Mouse (Mus musculus) myocyte (in vitro differentiated cells): ENCODE results near the gene Lrit2. TPM values are rescaled to one million over a fixed set of nuclear protein-coding genes. Genes with fewer than 3 reads are reported as not detected.

Experiments used
- H3K27me3 ChIP-seq: one replicate; pipeline ENCODE4 v1.6.1; 2011; ENCODE audit not compliant: control insufficient read depth, insufficient read depth, insufficient read length
- H3K36me3 ChIP-seq: one replicate; pipeline ENCODE4 v1.6.1; 2011; ENCODE audit not compliant: control insufficient read depth, insufficient read depth
- H3K4me2 ChIP-seq: one replicate; pipeline ENCODE4 v1.6.1; 2011; ENCODE audit warnings: low read depth, control low read depth
- H3K4me3 ChIP-seq: one replicate; pipeline ENCODE4 v1.5.1; 2011; ENCODE audit warnings: mild to moderate bottlenecking, control low read depth, moderate library complexity
- H3K79me2 ChIP-seq: one replicate; pipeline ENCODE4 v1.6.1; 2011; ENCODE audit not compliant: control insufficient read depth, insufficient read depth
- H3ac ChIP-seq: one replicate; pipeline ENCODE4 v1.6.1; 2011; ENCODE audit not compliant: control insufficient read depth, insufficient read length
- CEBPB ChIP-seq: IDR thresholded peaks from 2 replicates; pipeline ENCODE4 v1.6.1; 2011; ENCODE audit warnings: mild to moderate bottlenecking, moderate library complexity; ENCODE audit not compliant: poor library complexity, insufficient read depth, severe bottlenecking
- E2F4 ChIP-seq: IDR thresholded peaks from one replicate; pipeline ENCODE4 v1.6.1; 2011; ENCODE audit warnings: mild to moderate bottlenecking, control low read depth, moderate library complexity; ENCODE audit not compliant: insufficient read depth
- MAX ChIP-seq: IDR thresholded peaks from one replicate; pipeline ENCODE4 v1.6.1; 2011; ENCODE audit warnings: low read depth, mild to moderate bottlenecking, control low read depth
- MYOD1 ChIP-seq, 3 experiments: IDR thresholded peaks; one replicate each; pipeline ENCODE4 v1.6.1; 2011; ENCODE audit warnings: control low read depth in 2 of 3, low read depth in 2 of 3, mild to moderate bottlenecking in 2 of 3, moderate library complexity in 1 of 3; ENCODE audit not compliant: insufficient read length in 2 of 3, control insufficient read depth in 1 of 3
- MYOG ChIP-seq, 3 experiments: IDR thresholded peaks; one replicate each; pipeline ENCODE4 v1.6.1; 2011; ENCODE audit warnings: control low read depth in 2 of 3, low read depth in 2 of 3, mild to moderate bottlenecking in 2 of 3; ENCODE audit not compliant: insufficient read length in 2 of 3, control insufficient read depth in 1 of 3, insufficient read depth in 1 of 3
- POLR2A ChIP-seq: IDR thresholded peaks from one replicate; pipeline ENCODE4 v1.6.1; 2011; ENCODE audit warnings: low read depth, mild to moderate bottlenecking, control low read depth, moderate library complexity; ENCODE audit not compliant: insufficient read length
- POLR2AphosphoS2 ChIP-seq: IDR thresholded peaks from one replicate; pipeline ENCODE4 v1.6.1; 2011; ENCODE audit warnings: low read depth, control low read depth; ENCODE audit not compliant: insufficient read length
- REST ChIP-seq: IDR thresholded peaks from one replicate; pipeline ENCODE4 v1.6.1; 2011; ENCODE audit warnings: mild to moderate bottlenecking, control low read depth, moderate library complexity; ENCODE audit not compliant: insufficient read depth, insufficient read length
- SRF ChIP-seq: IDR thresholded peaks from one replicate; pipeline ENCODE4 v1.6.1; 2011; ENCODE audit warnings: low read depth; ENCODE audit not compliant: control insufficient read depth, insufficient read length
- TCF12 ChIP-seq: IDR thresholded peaks from one replicate; pipeline ENCODE4 v1.6.1; 2011; ENCODE audit warnings: mild to moderate bottlenecking, control low read depth; ENCODE audit not compliant: poor library complexity, insufficient read depth, severe bottlenecking
- TCF3 ChIP-seq: IDR thresholded peaks from one replicate; pipeline ENCODE4 v1.6.1; 2011; ENCODE audit warnings: low read depth, control low read depth; ENCODE audit not compliant: insufficient read length
- USF1 ChIP-seq: IDR thresholded peaks from one replicate; pipeline ENCODE4 v1.6.1; 2011; ENCODE audit warnings: low read depth, mild to moderate bottlenecking, control low read depth, moderate library complexity
- polyA plus RNA-seq: library from polyadenylated mRNA; unstranded; fragments of >200 nt; fragmentation: generic; extraction: Trizol; gene quantifications from one replicate; pipeline ENCODE4 v1.2.1, GENCODE M21; 2012; ENCODE audit warnings: missing spikeins

Lrit2 gene
- polyA plus RNA-seq, 1 experiment: not detected

DNA sequence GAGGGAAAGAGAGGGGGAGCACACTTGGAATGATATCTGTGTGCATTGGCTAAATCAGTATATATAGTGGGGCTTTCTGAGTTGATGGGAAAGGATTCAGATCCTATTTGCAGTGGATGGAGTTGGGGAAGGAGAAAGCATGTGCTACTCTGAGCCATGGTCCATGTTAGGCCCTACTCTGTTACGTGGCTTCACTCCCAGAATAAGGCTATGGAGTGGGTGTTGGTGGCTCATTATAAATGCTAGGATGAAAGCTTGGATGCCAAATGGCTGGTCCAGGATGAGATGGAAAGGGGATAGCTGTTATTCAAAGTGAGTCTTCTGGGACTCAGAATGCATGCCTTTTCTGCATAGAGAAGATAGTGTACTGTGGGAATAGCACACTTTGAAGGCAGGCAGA is 13.0 kb downstream of the Lrit2 start:
- H3K36me3 ChIP-seq: no peaks in the 10 kb centered on the region
- H3K79me2 ChIP-seq: no peaks in the 10 kb centered on the region
- no peak overlapping the region for H3ac ChIP-seq
- H3K27me3 ChIP-seq: no peaks in the 10 kb centered on the region
- TF ChIP-seq MAX (no peak), MYOG (IDR thresholded peaks at IDR 0.05; ENCODE audit: control insufficient read depth in 1 of 3, insufficient read depth in 1 of 3, insufficient read length in 2 of 3, low read depth in 2 of 3) (no peak), POLR2AphosphoS2 (no peak), TCF3 (no peak), SRF (no peak), MYOD1 (IDR thresholded peaks at IDR 0.05; ENCODE audit: control insufficient read depth in 1 of 3, insufficient read length in 2 of 3, low read depth in 2 of 3) (no peak), E2F4 (no peak), POLR2A (no peak)
- H3K4me2 ChIP-seq: no peak overlapping the region
- no peak overlapping the region for H3K4me3 ChIP-seq

- Histone ChIP-seq H3K4me3 (no peak overlapping the region), H3K27me3 (peaks cover under 1% of the 10 kb centered on the region), H3K4me2 (no peak overlapping the region), H3K79me2 (no peaks in the 10 kb centered on the region), H3K36me3 (no peaks in the 10 kb centered on the region), H3ac (no peak overlapping the region)
- no peak for TF ChIP-seq MYOD1 (IDR thresholded peaks at IDR 0.05; ENCODE audit: control insufficient read depth in 1 of 3, insufficient read length in 2 of 3, low read depth in 2 of 3)
- TF ChIP-seq USF1: peak; percentile 5
- TF ChIP-seq CEBPB: no peak
- TF ChIP-seq POLR2A: no peak
- no peak for TF ChIP-seq MYOG (IDR thresholded peaks at IDR 0.05; ENCODE audit: control insufficient read depth in 1 of 3, insufficient read depth in 1 of 3, insufficient read length in 2 of 3, low read depth in 2 of 3)
- no peak for TF ChIP-seq TCF12
- no peak for TF ChIP-seq REST
- no peak for TF ChIP-seq SRF
These were observed 16.0 kb downstream of the Lrit2 start for GRCm38 (mm10) chr14:37083755-37084154.

DNA sequence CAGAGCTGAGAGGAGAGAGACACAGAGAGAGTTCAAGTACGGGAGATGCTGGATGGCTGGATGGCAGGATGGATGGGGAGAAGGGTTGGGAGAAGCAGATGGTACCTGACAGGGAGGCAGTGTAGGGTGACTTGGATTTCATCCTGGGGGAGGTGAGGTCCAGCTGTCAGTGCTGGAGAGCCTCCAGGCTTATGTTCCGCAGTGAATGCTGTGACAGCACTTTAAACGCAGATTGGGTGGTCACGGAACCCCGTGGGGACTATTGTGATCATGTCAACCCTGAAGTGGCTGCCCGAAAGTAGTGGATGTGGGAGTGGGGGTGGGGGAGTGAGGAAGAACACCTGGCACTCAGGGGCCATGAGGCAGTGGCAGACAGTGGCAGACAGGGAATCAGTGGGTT is 26.7 kb downstream of the Lrit2 start:
- H3K36me3 ChIP-seq: no peaks in the 10 kb centered on the region
- H3K79me2 ChIP-seq: no peaks in the 10 kb centered on the region
- no peak overlapping the region for H3K4me3 ChIP-seq
- no peak for TF ChIP-seq MYOG (IDR thresholded peaks at IDR 0.05; ENCODE audit: control insufficient read depth in 1 of 3, insufficient read depth in 1 of 3, insufficient read length in 2 of 3, low read depth in 2 of 3)
- no peak for TF ChIP-seq E2F4
- no peak for TF ChIP-seq REST
- H3K4me2 ChIP-seq: no peak overlapping the region
- H3ac ChIP-seq: no peak overlapping the region
- peaks cover 37% of the 10 kb centered on the region for H3K27me3 ChIP-seq

- Histone ChIP-seq H3K4me2 (no peak overlapping the region), H3K4me3 (no peak overlapping the region), H3K36me3 (no peaks in the 10 kb centered on the region), H3K27me3 (peaks cover 37% of the 10 kb centered on the region), H3K79me2 (no peaks in the 10 kb centered on the region), H3ac (no peak overlapping the region)
- no peak for TF ChIP-seq TCF3
- no peak for TF ChIP-seq POLR2A
- TF ChIP-seq REST: no peak
- no peak for TF ChIP-seq MYOD1 (IDR thresholded peaks at IDR 0.05; ENCODE audit: control insufficient read depth in 1 of 3, insufficient read length in 2 of 3, low read depth in 2 of 3)
- no peak for TF ChIP-seq MYOG (IDR thresholded peaks at IDR 0.05; ENCODE audit: control insufficient read depth in 1 of 3, insufficient read depth in 1 of 3, insufficient read length in 2 of 3, low read depth in 2 of 3)
- no peak for TF ChIP-seq USF1
- no peak for TF ChIP-seq MAX
- TF ChIP-seq E2F4: no peak
- no peak for TF ChIP-seq CEBPB
- TF ChIP-seq SRF: no peak
- no peak for TF ChIP-seq POLR2AphosphoS2
- TF ChIP-seq TCF12: no peak
These were observed 27.8 kb downstream of the Lrit2 start for GRCm38 (mm10) chr14:37095556-37095955.

DNA sequence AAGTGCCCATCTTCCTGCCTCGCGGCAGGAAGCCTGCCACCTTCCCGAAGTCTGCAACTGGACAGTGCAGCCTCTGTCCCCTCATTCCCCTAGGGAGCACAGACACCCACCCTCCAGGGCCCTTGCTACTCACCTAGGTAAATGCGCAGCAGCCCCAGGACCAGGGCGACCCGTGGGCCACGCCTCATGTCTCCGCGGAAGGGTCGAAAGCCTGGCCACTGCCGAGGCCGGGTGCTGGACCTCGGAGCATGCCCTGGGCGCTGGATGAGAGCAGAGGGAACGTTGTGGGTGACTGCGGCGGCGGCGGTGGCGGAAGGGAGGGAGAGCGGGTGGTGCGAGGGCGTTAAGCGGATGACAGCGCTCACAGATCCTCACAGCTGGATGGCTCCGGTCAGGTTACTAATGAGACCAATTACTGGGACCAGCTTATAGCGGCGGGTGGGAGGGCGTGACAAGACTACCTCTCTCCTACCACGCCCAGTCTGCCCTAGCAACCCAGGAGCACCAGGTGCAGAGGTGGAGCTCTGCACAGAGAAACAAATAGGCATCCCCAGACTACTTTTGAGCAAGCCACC is 30.3 kb downstream of the Lrit2 start, which contains the start of gene Cdhr1:
Gene Cdhr1 (minus strand): TSS at position 392 of the 575 bp plus-strand sequence.
- no peaks in the 10 kb centered on the region for H3K79me2 ChIP-seq
- H3K27me3 ChIP-seq: peaks cover 37% of the 10 kb centered on the region
- H3K36me3 ChIP-seq: no peaks in the 10 kb centered on the region
- no peak within 1 kb of the TSS for H3ac ChIP-seq
- H3K4me3 ChIP-seq: no peak within 1 kb of the TSS
- no peak for TF ChIP-seq TCF12
- TF ChIP-seq E2F4: no peak
- TF ChIP-seq SRF: no peak
- TF ChIP-seq TCF3: no peak
- TF ChIP-seq MYOD1 (IDR thresholded peaks at IDR 0.05; ENCODE audit: control insufficient read depth in 1 of 3, insufficient read length in 2 of 3, low read depth in 2 of 3): no peak
- no peak for TF ChIP-seq REST
- no peak for TF ChIP-seq POLR2AphosphoS2
- TF ChIP-seq POLR2A: no peak
- TF ChIP-seq USF1: no peak
- H3K4me2 ChIP-seq: peak within 1 kb of the TSS; percentile 58
